Mouse (Mus musculus) forebrain, embryonic 12.5 days (tissue): ENCODE measurements at regions not wholly inside any gene's neighbourhood (a gene's known extent, or its start where the extent isn't known, plus 50 kb on each side); places are given as distances from the start of the nearest gene placed in this dataset.

ENCODE experiments used
- ATAC-seq: fragments of 200-750 bp; cut with Nextera tagmentation; 2 replicates; pipeline ENCODE4 v1.8.0; 2017; ENCODE audit warnings: moderate TSS enrichment; ENCODE audit not compliant: low FRiP score
- H3K27ac ChIP-seq: fragments of 300-500 bp; sonication (generic); 2 replicates; pipeline ENCODE4 v1.5.1; 2016; ENCODE audit warnings: mild to moderate bottlenecking
- H3K27me3 ChIP-seq: fragments of 300-500 bp; sonication (generic); 2 replicates; pipeline ENCODE4 v1.6.1; 2016; ENCODE audit warnings: mild to moderate bottlenecking
- H3K36me3 ChIP-seq: fragments of 300-500 bp; sonication (generic); replicated peaks from 2 replicates; pipeline ENCODE4 v1.6.1; 2016; ENCODE audit warnings: mild to moderate bottlenecking
- H3K4me1 ChIP-seq: fragments of 300-500 bp; sonication (generic); 2 replicates; pipeline ENCODE4 v1.6.1; 2016
- H3K4me2 ChIP-seq: fragments of 300-500 bp; sonication (generic); 2 replicates; pipeline ENCODE4 v1.6.1; 2016; ENCODE audit warnings: mild to moderate bottlenecking, moderate library complexity
- H3K4me3 ChIP-seq: fragments of 300-500 bp; sonication (generic); replicated peaks from 2 replicates; pipeline ENCODE4 v1.5.1; 2016; ENCODE audit warnings: mild to moderate bottlenecking
- H3K9ac ChIP-seq: fragments of 300-500 bp; sonication (generic); 2 replicates; pipeline ENCODE4 v1.6.1; 2016; ENCODE audit warnings: mild to moderate bottlenecking
- H3K9me3 ChIP-seq: fragments of 300-500 bp; sonication (generic); 2 replicates; pipeline ENCODE4 v1.6.1; 2016
- WGBS: fragments of 180-500 bp; shearing (Covaris S2); methylation state at CpG from one replicate; pipeline ENCODE4 v1.1.7; 2016; 5-methylcytosine and 5-hydroxymethylcytosine counted together

- 71% methylated on average over 7 of the region's 7 CpGs for WGBS
- no peak for ATAC-seq
Observed at GRCm38 (mm10) chr10:92625781-92626180, 96.4 kb downstream of the Nedd1 start.

GRCm38 (mm10) chr10:92615684-92616379 lies 106.4 kb downstream of the Nedd1 start:
- ATAC-seq, result no peak
- no peak overlapping the region for H3K9ac ChIP-seq
- no peak overlapping the region for H3K27ac ChIP-seq
- H3K4me3 ChIP-seq, result no peak overlapping the region
- H3K4me2 ChIP-seq, result no peak overlapping the region
- H3K9me3 ChIP-seq, result no peaks in the 10 kb centered on the region
- no peaks in the 10 kb centered on the region for H3K36me3 ChIP-seq
- H3K27me3 ChIP-seq, result no peaks in the 10 kb centered on the region
- WGBS, result 88% methylated on average over 5 of the region's 5 CpGs
- no peaks in the 10 kb centered on the region for H3K4me1 ChIP-seq

More at GRCm38 (mm10) chr10:92625781-92626180, 96.4 kb downstream of the Nedd1 start:
- Histone ChIP-seq H3K36me3 (no peaks in the 10 kb centered on the region), H3K4me2 (no peak overlapping the region), H3K4me3 (no peak overlapping the region), H3K9me3 (no peaks in the 10 kb centered on the region), H3K4me1 (no peaks in the 10 kb centered on the region), H3K27ac (no peak overlapping the region), H3K9ac (no peak overlapping the region), H3K27me3 (no peaks in the 10 kb centered on the region)

- Histone ChIP-seq H3K9ac (no peak overlapping the region), H3K9me3 (no peaks in the 10 kb centered on the region), H3K4me1 (no peaks in the 10 kb centered on the region), H3K4me2 (no peak overlapping the region), H3K27ac (no peak overlapping the region), H3K27me3 (no peaks in the 10 kb centered on the region), H3K36me3 (no peaks in the 10 kb centered on the region), H3K4me3 (no peak overlapping the region)
- 30% methylated on average over 6 of the region's 6 CpGs for WGBS
- ATAC-seq, result no peak
Observed at GRCm38 (mm10) chr10:92614341-92614740, 107.9 kb downstream of the Nedd1 start.

DNA sequence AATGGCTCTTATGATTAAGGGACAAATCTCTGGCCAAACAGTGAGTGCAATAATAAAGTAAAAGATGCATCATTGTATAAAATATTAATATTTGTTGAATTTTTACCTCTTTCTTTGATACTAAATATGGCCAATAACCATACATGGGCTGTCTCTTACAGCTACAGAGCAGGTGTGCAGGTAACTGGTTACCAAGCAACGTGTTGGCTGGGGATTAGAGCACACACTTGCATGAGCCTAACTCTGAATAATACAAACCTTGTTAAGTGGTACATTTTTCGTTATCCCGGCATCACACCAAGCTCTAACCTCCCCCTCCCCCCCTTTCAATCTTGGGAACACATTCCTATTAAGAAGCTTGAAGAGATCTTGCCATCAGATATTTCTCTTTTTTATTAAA lies 111.2 kb downstream of the Nedd1 start:
- no peaks in the 10 kb centered on the region for H3K36me3 ChIP-seq
- no peak overlapping the region for H3K27ac ChIP-seq
- no peak overlapping the region for H3K4me2 ChIP-seq
- peaks cover 7% of the 10 kb centered on the region; the same call in 1 of the 2 replicates for H3K4me1 ChIP-seq
- H3K27me3 ChIP-seq, result peaks cover 14% of the 10 kb centered on the region
- ATAC-seq, result no peak
- H3K9ac ChIP-seq, result no peak overlapping the region
- no peak overlapping the region for H3K4me3 ChIP-seq
- no peaks in the 10 kb centered on the region for H3K9me3 ChIP-seq
- WGBS, result 58% methylated on average over 3 of the region's 3 CpGs

- Histone ChIP-seq H3K9ac (no peak overlapping the region), H3K4me3 (no peak overlapping the region), H3K36me3 (no peaks in the 10 kb centered on the region), H3K27me3 (peaks cover 32% of the 10 kb centered on the region), H3K9me3 (no peaks in the 10 kb centered on the region), H3K27ac (no peak overlapping the region), H3K4me1 (peaks cover 9% of the 10 kb centered on the region; the same call in 1 of the 2 replicates), H3K4me2 (no peak overlapping the region)
- no peak for ATAC-seq
- 8% methylated on average over 4 of the region's 4 CpGs for WGBS
Observed at GRCm38 (mm10) chr10:92606761-92607160, 115.5 kb downstream of the Nedd1 start.

DNA sequence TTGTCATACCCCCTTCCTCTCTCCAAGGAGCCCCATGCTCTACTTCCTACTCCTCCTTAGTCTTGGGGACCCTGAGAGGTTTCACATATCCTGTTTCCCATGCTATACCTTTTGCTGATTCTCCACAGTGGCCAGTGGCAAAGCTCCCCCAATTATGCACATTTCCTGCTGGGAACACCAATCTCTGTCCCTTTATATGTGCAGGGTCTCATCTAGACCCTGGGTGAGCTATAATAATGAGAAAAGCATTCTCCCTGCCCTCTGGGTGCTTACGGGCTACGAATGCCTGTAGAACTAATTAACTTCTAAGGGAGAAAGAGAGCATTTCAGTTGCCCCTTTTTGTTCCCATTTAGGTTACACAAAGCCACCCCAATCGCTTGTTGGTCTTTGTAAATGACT lies 116.6 kb downstream of the Nedd1 start:
- Histone ChIP-seq H3K27me3 (peaks cover 34% of the 10 kb centered on the region), H3K4me3 (no peak overlapping the region), H3K9me3 (no peaks in the 10 kb centered on the region), H3K4me2 (no peak overlapping the region), H3K4me1 (peaks cover 9% of the 10 kb centered on the region; the same call in 1 of the 2 replicates), H3K27ac (no peak overlapping the region), H3K9ac (no peak overlapping the region), H3K36me3 (no peaks in the 10 kb centered on the region)
- WGBS, result 17% methylated on average over 3 of the region's 3 CpGs
- no peak for ATAC-seq

DNA sequence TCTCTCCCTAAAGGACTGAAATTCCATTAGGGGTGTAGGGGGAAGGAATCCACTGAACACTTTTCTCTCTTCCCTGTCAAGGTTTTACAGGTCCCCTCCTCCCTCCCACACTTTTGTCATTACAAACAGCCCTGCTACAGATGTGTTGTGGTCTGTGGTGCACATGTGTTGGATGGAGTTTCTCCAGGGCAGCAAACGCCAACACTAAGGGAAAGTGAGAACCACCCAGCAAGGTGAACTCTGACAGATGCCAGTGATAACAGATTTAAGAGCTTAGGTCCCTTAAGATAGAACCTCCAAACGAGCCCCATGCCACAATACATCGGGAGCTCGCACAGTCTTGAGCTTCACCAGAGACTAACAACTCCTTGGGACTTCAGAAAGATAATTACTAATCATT lies 122.1 kb downstream of the Nedd1 start:
- no peak for ATAC-seq
- H3K9ac ChIP-seq, result no peak overlapping the region
- no peaks in the 10 kb centered on the region for H3K9me3 ChIP-seq
- H3K4me1 ChIP-seq, result peaks cover 9% of the 10 kb centered on the region
- 69% methylated on average over 4 of the region's 4 CpGs for WGBS
- H3K36me3 ChIP-seq, result no peaks in the 10 kb centered on the region
- H3K4me3 ChIP-seq, result no peak overlapping the region
- H3K27me3 ChIP-seq, result peaks cover 33% of the 10 kb centered on the region
- H3K27ac ChIP-seq, result no peak overlapping the region
- H3K4me2 ChIP-seq, result no peak overlapping the region

DNA sequence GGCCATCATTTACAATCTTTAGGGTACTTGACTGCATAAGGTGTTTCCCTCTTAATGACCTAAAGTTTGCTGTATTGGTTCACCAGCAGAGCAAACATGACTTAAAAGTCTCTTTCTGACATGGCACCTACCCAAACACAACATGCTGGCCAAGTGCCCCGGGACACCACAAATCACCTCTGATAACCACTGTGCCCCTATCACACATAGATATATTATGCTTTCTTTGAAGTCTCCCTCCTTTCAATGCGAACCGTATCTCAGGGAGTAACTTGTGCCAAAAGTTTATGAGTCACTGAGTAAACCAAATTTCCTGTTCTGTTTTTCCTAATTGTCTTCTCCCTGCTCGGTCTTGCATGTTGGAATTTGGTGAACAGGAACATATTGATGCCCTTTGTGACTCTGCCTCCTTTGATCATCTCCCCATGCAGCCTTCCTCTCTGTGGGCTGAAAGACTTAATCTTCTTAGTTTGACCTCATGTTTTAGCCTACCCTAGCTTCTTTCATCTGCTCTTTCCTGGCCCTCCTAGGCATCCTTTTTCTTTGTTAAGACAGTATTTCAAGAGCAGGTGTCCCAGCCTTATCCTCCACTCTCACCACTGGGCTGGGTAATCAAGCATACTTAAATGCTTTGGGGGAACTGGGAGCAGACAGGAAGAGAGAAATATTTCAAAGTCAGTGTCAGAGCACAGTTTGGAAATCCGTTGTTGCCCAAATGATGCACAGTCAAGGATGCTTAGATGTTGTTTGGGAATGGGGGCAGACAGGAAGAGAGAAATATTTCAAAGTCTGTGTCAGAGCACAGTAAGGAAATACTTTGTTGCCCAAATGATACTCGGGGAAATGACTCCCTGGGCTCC lies 126.5 kb downstream of the Nedd1 start:
- H3K27ac ChIP-seq, result 0 out of 2 replicates have a peak overlapping the region, but pooled peaks have one; percentile 14
- H3K36me3 ChIP-seq, result no peaks in the 10 kb centered on the region
- no peaks in the 10 kb centered on the region for H3K9me3 ChIP-seq
- peaks cover 9% of the 10 kb centered on the region for H3K4me1 ChIP-seq
- 8% methylated on average over 6 of the region's 6 CpGs for WGBS
- ATAC-seq, result no peak
- H3K4me2 ChIP-seq, result no peak overlapping the region
- no peak overlapping the region for H3K4me3 ChIP-seq
- H3K27me3 ChIP-seq, result peaks cover 12% of the 10 kb centered on the region
- no peak overlapping the region for H3K9ac ChIP-seq

DNA sequence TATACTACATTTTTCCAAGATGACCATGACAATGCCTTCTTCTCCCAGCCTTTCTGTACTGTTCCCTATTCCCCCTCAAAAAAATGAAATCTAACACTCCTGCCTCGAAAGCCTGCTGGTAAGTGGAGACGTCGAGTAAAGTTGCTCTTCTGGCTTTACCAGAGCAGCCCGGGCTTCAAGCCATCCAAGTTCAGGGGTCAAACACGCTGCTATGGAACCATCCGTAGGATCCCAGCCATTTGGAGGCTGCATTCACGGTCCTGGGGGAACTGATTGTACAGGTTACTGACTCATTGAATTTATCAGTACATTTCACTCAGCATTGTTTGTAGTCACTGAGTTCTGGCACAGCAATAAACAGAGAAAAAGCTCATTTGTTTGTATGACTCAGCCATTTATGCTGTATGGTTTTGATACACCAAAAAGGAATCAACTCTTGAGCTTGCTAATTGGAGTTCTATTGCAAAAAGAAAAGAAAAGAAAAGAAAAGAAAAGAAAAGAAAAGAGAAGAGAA lies 128.2 kb downstream of the Nedd1 start:
- H3K9ac ChIP-seq, result no peak overlapping the region
- ATAC-seq, result no peak
- H3K9me3 ChIP-seq, result no peaks in the 10 kb centered on the region
- H3K27me3 ChIP-seq, result peaks cover 4% of the 10 kb centered on the region
- H3K36me3 ChIP-seq, result no peaks in the 10 kb centered on the region
- no peak overlapping the region for H3K4me3 ChIP-seq
- no peak overlapping the region for H3K27ac ChIP-seq
- H3K4me1 ChIP-seq, result peaks cover 9% of the 10 kb centered on the region
- no peak overlapping the region for H3K4me2 ChIP-seq
- WGBS, result 67% methylated on average over 7 of the region's 7 CpGs

DNA sequence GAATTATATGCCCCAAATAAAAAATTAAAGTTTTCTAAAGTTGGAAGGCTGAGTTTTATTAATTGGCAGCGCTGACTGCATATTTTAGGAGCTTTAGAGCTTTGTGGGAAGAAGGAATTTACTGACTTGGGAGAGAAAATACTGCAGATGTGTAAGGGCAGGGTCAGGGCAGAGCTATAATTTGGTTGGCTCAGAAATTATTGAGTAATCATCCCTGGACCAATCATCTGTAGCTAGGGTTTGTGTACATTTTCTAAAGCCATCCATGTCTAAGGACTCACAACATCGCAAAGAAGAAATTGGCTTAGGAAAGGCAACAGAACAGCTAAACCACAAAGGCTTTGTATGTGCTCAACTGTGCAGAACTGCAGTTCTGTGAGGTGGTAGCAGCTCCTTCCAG lies 143.3 kb downstream of the Nedd1 start:
- no peaks in the 10 kb centered on the region for H3K27me3 ChIP-seq
- H3K27ac ChIP-seq, result no peak overlapping the region
- ATAC-seq, result no peak
- WGBS, result 88% methylated on average over 2 of the region's 2 CpGs
- no peaks in the 10 kb centered on the region for H3K4me1 ChIP-seq
- no peak overlapping the region for H3K4me2 ChIP-seq
- no peak overlapping the region for H3K9ac ChIP-seq
- no peaks in the 10 kb centered on the region for H3K36me3 ChIP-seq
- H3K9me3 ChIP-seq, result no peaks in the 10 kb centered on the region
- no peak overlapping the region for H3K4me3 ChIP-seq

DNA sequence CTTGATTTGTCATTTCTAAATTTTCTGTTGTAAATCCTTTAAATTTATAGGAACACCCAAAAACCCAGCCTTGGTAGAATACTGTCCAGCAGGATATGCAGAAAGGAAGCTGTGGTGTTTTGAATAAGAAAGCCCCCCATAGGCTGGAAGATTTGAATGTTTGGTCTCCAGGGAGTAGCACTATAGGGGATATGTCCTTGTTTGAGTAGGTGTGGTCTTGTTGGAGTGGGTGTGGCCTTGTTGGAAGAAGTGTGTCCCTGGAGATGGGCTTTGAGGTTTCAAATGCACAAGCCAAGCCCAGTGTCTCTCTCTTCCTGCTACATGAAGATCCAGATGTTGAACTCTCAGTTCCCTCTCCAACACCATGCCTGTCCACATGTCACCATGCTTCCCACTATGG lies 151.7 kb downstream of the Nedd1 start:
- H3K36me3 ChIP-seq, result no peaks in the 10 kb centered on the region
- no peak for ATAC-seq
- H3K9ac ChIP-seq, result no peak overlapping the region
- no peak overlapping the region for H3K27ac ChIP-seq
- H3K27me3 ChIP-seq, result no peaks in the 10 kb centered on the region
- H3K4me1 ChIP-seq, result no peaks in the 10 kb centered on the region
- no peak overlapping the region for H3K4me2 ChIP-seq
- no peaks in the 10 kb centered on the region for H3K9me3 ChIP-seq
- no peak overlapping the region for H3K4me3 ChIP-seq

DNA sequence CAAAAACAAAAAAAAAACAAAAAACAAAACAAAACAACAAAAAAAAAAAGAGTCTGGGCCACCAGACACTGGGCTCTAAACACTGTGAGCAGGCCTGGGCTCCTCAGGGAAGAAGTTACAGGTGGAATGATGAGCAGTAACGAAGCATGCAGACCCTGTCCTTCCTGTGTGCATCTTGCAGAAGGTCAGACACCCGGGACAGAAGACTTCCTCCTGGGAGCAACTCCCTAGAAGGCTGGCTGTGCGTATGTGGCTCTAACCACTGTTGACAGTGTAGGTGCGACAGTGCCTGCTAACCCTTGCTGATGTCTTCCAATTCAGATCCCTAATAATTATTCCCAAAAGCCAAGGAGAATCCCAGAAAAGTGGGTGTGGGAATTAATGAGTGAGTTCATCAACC lies 164.8 kb downstream of the Nedd1 start:
- WGBS, result 7% methylated on average over 4 of the region's 4 CpGs
- peaks cover 25% of the 10 kb centered on the region for H3K4me1 ChIP-seq
- H3K27ac ChIP-seq, result peak overlapping the region; percentile 92

More for the DNA sequence above, 164.8 kb downstream of the Nedd1 start:
- Histone ChIP-seq H3K9me3 (no peaks in the 10 kb centered on the region), H3K9ac (no peak overlapping the region), H3K4me2 (peak overlapping the region; percentile 19; the same call in 1 of the 2 replicates), H3K4me3 (no peak overlapping the region), H3K27me3 (peaks cover 18% of the 10 kb centered on the region), H3K36me3 (no peaks in the 10 kb centered on the region)
- ATAC-seq, result no peak
